Mouse (Mus musculus) neural tube, embryonic 12.5 days (tissue): ENCODE results near the gene Cenph. TPM values are rescaled to one million over a fixed set of nuclear protein-coding genes. Genes with fewer than 3 reads are reported as not detected.
A peak's percentile ranks its signal among the peaks of the same experiment; 100 is the strongest.

Experiments used
- ATAC-seq: fragments of 200-750 bp; cut with Nextera tagmentation; 2 replicates; pipeline ENCODE4 v1.8.0; 2017; ENCODE audit warnings: low read depth, mild to moderate bottlenecking, moderate TSS enrichment, moderate library complexity; ENCODE audit not compliant: low FRiP score
- H3K27ac ChIP-seq: fragments of 300-500 bp; sonication (generic); 2 replicates; pipeline ENCODE4 v1.5.1; 2016
- H3K27me3 ChIP-seq: fragments of 300-500 bp; sonication (generic); replicated peaks from 2 replicates; pipeline ENCODE4 v1.6.1; 2016; ENCODE audit warnings: mild to moderate bottlenecking
- H3K36me3 ChIP-seq: fragments of 300-500 bp; sonication (generic); 2 replicates; pipeline ENCODE4 v1.6.1; 2016; ENCODE audit warnings: mild to moderate bottlenecking
- H3K4me1 ChIP-seq: fragments of 300-500 bp; sonication (generic); 2 replicates; pipeline ENCODE4 v1.6.1; 2016
- H3K4me2 ChIP-seq: fragments of 300-500 bp; sonication (generic); replicated peaks from 2 replicates; pipeline ENCODE4 v1.6.1; 2016; ENCODE audit warnings: mild to moderate bottlenecking
- H3K4me3 ChIP-seq: fragments of 300-500 bp; sonication (generic); 2 replicates; pipeline ENCODE4 v1.5.1; 2016
- H3K9ac ChIP-seq: fragments of 300-500 bp; sonication (generic); 2 replicates; pipeline ENCODE4 v1.6.1; 2016; ENCODE audit warnings: mild to moderate bottlenecking
- H3K9me3 ChIP-seq: fragments of 300-500 bp; sonication (generic); 2 replicates; pipeline ENCODE4 v1.6.1; 2016; ENCODE audit warnings: mild to moderate bottlenecking
- WGBS: fragments of 180-500 bp; shearing (Covaris S2); methylation state at CpG from one replicate; pipeline ENCODE4 v1.1.7; 2016; 5-methylcytosine and 5-hydroxymethylcytosine counted together
- polyA plus RNA-seq: library from polyadenylated mRNA; unstranded; fragments of >200 nt; fragmentation: Nextera tagmentation; extraction: Ambion mirVana; gene quantifications from 2 replicates; pipeline ENCODE4 v1.2.1, GENCODE M21; 2016

The Cenph gene
- polyA plus RNA-seq, 1 experiment from 2014 or later: 27.9 TPM

DNA sequence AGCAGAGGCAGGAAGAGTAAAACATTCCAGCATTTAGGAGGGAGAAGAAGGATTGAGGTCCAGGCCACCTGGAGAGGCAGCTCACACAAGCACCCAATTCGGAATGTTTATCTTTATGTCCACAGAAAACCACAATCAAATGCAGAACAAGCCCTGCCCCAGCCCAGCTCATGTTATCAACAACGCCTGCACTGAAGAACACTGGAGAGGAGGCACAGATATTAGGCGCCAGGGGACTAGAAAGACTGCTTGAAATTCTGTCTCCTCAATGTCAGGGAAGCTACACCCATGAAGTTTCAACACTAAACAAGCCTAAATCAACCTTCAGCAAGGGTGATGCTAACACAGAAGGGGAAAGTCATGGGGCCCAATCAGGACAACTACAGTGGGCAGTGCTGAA, 1.8 kb upstream of the Cenph start:
- no peak for ATAC-seq
- H3K4me2 ChIP-seq: no peak overlapping the region
- H3K27me3 ChIP-seq: no peaks in the 10 kb centered on the region
- H3K36me3 ChIP-seq: peaks cover 14% of the 10 kb centered on the region
- H3K9ac ChIP-seq: no peak overlapping the region
- whole genome bisulfite sequencing: 89% methylated on average over 3 of the region's 3 CpGs
- no peak overlapping the region for H3K4me3 ChIP-seq
- peaks cover 14% of the 10 kb centered on the region for H3K4me1 ChIP-seq
- no peaks in the 10 kb centered on the region for H3K9me3 ChIP-seq
- H3K27ac ChIP-seq: no peak overlapping the region

DNA sequence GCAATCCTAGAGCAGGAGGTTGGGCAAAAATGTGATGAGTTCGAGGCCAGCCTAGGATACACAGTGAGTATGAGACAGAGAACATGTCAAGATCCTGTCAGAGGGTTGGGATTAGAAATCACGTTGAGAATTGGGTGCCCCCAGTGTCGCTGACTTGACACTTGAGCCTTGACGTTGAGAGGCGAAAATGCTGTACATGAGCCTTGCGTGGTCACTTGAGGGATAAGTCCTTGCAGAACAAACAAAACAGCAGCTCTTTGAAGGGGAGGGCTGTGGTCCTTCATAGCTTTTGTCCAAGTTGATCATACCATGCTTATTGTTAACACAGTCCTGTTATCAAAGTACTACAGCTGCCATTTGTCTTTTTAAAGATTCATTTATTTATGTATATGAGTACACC, 1.0 kb upstream of the Cenph start:
- H3K9me3 ChIP-seq: no peaks in the 10 kb centered on the region
- H3K4me1 ChIP-seq: peaks cover 14% of the 10 kb centered on the region
- H3K9ac ChIP-seq: no peak overlapping the region
- no peak overlapping the region for H3K27ac ChIP-seq
- ATAC-seq: no peak
- peaks cover 12% of the 10 kb centered on the region for H3K36me3 ChIP-seq
- H3K4me3 ChIP-seq: no peak overlapping the region
- peak overlapping the region; percentile 95; the same call in 1 of the 2 replicates for H3K4me2 ChIP-seq
- no peaks in the 10 kb centered on the region for H3K27me3 ChIP-seq
- WGBS: 67% methylated on average over 6 of the region's 6 CpGs

DNA sequence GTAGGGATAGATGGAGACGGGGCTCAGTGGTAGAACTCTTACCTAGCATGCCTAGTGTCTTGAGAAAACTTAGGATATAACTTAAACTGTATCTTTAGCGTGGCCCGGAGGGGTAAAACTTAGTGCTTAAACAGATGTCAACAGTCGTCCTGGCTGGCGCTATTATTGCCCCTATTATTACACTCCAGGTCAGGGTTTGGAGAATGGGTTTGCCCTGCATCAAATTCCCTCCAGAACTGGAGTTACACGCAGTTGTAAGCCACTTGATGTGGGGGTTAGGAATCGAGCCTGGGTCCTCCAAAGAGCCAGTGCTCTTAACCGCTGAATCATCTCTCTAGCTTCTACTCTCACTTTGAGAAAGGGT, 339 bp upstream of the Cenph start:
- Histone ChIP-seq H3K9ac (peak overlapping the region; percentile 76), H3K4me2 (peak overlapping the region; percentile 95), H3K9me3 (no peaks in the 10 kb centered on the region), H3K4me1 (peaks cover 14% of the 10 kb centered on the region), H3K27me3 (no peaks in the 10 kb centered on the region), H3K36me3 (peaks cover 14% of the 10 kb centered on the region), H3K4me3 (peak overlapping the region; percentile 79), H3K27ac (no peak overlapping the region)
- ATAC-seq: no peak; the same call in 1 of the 2 replicates
- 12% methylated on average over 8 of the region's 8 CpGs for WGBS

DNA sequence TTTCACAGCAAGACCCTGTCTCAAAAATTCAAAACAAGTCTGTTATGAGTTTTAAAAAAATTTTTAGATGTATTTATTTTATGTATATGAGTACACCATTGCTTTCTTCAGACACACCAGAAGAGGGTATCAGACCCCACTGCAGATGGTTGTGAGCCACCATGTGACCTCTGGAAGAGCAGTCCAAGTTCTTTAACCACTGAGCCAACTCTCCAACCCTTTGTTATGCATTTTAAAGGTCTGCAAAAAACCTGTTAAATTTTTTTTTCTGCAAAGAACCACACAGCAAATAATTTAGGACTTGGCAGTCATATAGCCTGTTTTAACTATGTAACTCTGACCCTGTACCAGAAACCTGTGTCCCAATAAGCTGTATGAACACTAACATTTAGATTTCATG, 995 bp downstream of the Cenph start:
- Histone ChIP-seq H3K4me3 (peak overlapping the region; percentile 79), H3K36me3 (peaks cover 13% of the 10 kb centered on the region), H3K9me3 (no peaks in the 10 kb centered on the region), H3K27ac (no peak overlapping the region), H3K27me3 (no peaks in the 10 kb centered on the region), H3K9ac (peak overlapping the region; percentile 76; the same call in 1 of the 2 replicates), H3K4me2 (peak overlapping the region; percentile 95), H3K4me1 (peaks cover 14% of the 10 kb centered on the region)
- no peak for ATAC-seq

- H3K9ac ChIP-seq: no peak overlapping the region
- H3K27me3 ChIP-seq: no peaks in the 10 kb centered on the region
- no peaks in the 10 kb centered on the region for H3K4me1 ChIP-seq
- no peaks in the 10 kb centered on the region for H3K9me3 ChIP-seq
- WGBS: 93% methylated on average over 2 of the region's 2 CpGs
- H3K4me3 ChIP-seq: no peak overlapping the region
- ATAC-seq: no peak
- no peak overlapping the region for H3K4me2 ChIP-seq
- H3K36me3 ChIP-seq: peaks cover 10% of the 10 kb centered on the region; the same call in 1 of the 2 replicates
- no peak overlapping the region for H3K27ac ChIP-seq
These were observed 20.4 kb downstream of the Cenph start for GRCm38 (mm10) chr13:100755329-100755728.

DNA sequence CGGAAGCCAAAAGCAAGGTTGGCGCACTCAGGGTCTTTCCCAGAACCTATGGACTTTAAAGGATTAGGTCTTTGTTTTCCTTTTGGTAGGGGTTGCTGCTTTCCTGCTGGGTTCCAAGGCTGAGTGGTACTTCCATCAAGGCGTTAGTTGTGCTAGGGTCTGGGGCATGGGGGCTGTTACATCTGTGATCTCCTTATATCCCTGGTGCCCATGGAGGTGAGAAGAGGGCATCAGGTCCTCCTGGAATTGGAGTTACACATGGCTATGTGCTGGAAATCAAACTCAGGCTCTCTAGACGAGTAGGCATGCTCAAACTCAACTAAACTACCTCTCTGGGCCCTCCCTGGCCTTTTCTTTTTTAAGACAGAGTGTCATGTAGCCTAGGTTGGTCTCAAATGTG, 21.5 kb downstream of the Cenph start:
- Histone ChIP-seq H3K27me3 (no peaks in the 10 kb centered on the region), H3K27ac (no peak overlapping the region), H3K36me3 (no peaks in the 10 kb centered on the region), H3K9me3 (no peaks in the 10 kb centered on the region), H3K4me3 (no peak overlapping the region), H3K4me2 (no peak overlapping the region), H3K4me1 (no peaks in the 10 kb centered on the region), H3K9ac (no peak overlapping the region)
- 66% methylated on average over 4 of the region's 4 CpGs for WGBS
- ATAC-seq: no peak

GRCm38 (mm10) chr13:100753011-100753410, 22.7 kb downstream of the Cenph start:
- Histone ChIP-seq H3K9me3 (no peaks in the 10 kb centered on the region), H3K27me3 (no peaks in the 10 kb centered on the region), H3K36me3 (no peaks in the 10 kb centered on the region), H3K4me3 (no peak overlapping the region), H3K4me1 (no peaks in the 10 kb centered on the region), H3K4me2 (no peak overlapping the region), H3K27ac (no peak overlapping the region), H3K9ac (no peak overlapping the region)
- ATAC-seq: no peak
- 84% methylated on average over 6 of the region's 6 CpGs for WGBS

- Histone ChIP-seq H3K4me1 (no peaks in the 10 kb centered on the region), H3K9me3 (no peaks in the 10 kb centered on the region), H3K36me3 (no peaks in the 10 kb centered on the region), H3K27me3 (no peaks in the 10 kb centered on the region), H3K9ac (no peak overlapping the region), H3K4me3 (no peak overlapping the region), H3K27ac (no peak overlapping the region), H3K4me2 (no peak overlapping the region)
- ATAC-seq: no peak
- 93% methylated on average over 8 of the region's 8 CpGs for WGBS
These were observed 23.2 kb downstream of the Cenph start for GRCm38 (mm10) chr13:100752529-100752928.

DNA sequence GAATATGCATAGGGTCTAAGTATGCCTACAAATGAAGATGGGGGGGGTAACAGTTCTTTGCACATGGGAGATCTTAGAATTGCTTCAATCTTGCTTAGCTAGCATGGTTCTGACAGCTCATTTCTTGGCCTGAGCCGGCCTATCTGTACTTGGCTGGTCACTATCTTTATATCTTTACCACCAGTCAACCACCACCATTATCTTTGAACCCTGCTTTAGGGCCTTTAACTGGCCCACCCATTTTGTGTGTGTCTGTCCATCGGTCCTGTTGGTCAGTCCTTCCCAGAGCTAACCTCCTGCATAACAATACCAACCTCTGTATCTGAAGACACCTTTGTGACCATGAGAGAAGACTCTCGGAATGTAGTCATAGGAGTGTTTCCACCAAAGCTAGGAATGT, 24.3 kb downstream of the Cenph start:
- Histone ChIP-seq H3K9ac (no peak overlapping the region), H3K27me3 (no peaks in the 10 kb centered on the region), H3K4me1 (no peaks in the 10 kb centered on the region), H3K27ac (no peak overlapping the region), H3K4me2 (no peak overlapping the region), H3K36me3 (no peaks in the 10 kb centered on the region), H3K4me3 (no peak overlapping the region), H3K9me3 (no peaks in the 10 kb centered on the region)
- 89% methylated on average over 3 of the region's 3 CpGs for WGBS
- ATAC-seq: no peak

DNA sequence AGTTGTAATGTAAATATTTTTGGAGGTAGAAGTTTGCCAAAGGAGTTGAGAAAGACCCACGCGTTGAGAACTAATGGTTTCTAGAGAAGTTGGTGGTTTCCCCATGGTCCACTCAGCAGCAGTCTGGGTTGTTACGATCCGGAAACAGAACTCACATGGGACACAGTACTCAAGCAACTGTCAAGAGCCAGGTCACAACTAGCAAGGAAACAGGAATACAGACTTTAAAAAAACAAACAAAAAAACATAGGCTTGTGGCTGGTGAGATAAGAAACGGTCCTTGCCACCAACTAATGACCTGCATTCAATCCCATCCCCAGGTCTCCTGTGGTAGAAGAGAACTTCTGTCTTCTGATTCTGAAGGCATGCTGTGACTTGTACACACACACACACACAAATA, 24.9 kb downstream of the Cenph start:
- H3K27me3 ChIP-seq: no peaks in the 10 kb centered on the region
- H3K9me3 ChIP-seq: no peaks in the 10 kb centered on the region
- no peak for ATAC-seq
- no peak overlapping the region for H3K27ac ChIP-seq
- no peaks in the 10 kb centered on the region for H3K4me1 ChIP-seq
- no peaks in the 10 kb centered on the region for H3K36me3 ChIP-seq
- WGBS: 75% methylated on average over 5 of the region's 5 CpGs
- no peak overlapping the region for H3K4me2 ChIP-seq
- H3K9ac ChIP-seq: no peak overlapping the region
- H3K4me3 ChIP-seq: no peak overlapping the region

- Histone ChIP-seq H3K27ac (no peak overlapping the region), H3K9ac (no peak overlapping the region), H3K4me2 (no peak overlapping the region), H3K4me1 (no peaks in the 10 kb centered on the region), H3K9me3 (no peaks in the 10 kb centered on the region), H3K36me3 (no peaks in the 10 kb centered on the region), H3K27me3 (no peaks in the 10 kb centered on the region), H3K4me3 (no peak overlapping the region)
- no peak for ATAC-seq
- WGBS: 53% methylated on average over 7 of the region's 8 CpGs
These were observed 27.1 kb downstream of the Cenph start for GRCm38 (mm10) chr13:100748638-100749037.

- Histone ChIP-seq H3K9ac (no peak overlapping the region), H3K9me3 (no peaks in the 10 kb centered on the region), H3K27me3 (no peaks in the 10 kb centered on the region), H3K36me3 (no peaks in the 10 kb centered on the region), H3K4me3 (no peak overlapping the region), H3K4me2 (no peak overlapping the region), H3K4me1 (peaks cover 5% of the 10 kb centered on the region; the same call in 1 of the 2 replicates), H3K27ac (no peak overlapping the region)
- 89% methylated on average over 3 of the region's 3 CpGs for WGBS
- ATAC-seq: no peak
These were observed 29.6 kb downstream of the Cenph start for GRCm38 (mm10) chr13:100746090-100746489.

DNA sequence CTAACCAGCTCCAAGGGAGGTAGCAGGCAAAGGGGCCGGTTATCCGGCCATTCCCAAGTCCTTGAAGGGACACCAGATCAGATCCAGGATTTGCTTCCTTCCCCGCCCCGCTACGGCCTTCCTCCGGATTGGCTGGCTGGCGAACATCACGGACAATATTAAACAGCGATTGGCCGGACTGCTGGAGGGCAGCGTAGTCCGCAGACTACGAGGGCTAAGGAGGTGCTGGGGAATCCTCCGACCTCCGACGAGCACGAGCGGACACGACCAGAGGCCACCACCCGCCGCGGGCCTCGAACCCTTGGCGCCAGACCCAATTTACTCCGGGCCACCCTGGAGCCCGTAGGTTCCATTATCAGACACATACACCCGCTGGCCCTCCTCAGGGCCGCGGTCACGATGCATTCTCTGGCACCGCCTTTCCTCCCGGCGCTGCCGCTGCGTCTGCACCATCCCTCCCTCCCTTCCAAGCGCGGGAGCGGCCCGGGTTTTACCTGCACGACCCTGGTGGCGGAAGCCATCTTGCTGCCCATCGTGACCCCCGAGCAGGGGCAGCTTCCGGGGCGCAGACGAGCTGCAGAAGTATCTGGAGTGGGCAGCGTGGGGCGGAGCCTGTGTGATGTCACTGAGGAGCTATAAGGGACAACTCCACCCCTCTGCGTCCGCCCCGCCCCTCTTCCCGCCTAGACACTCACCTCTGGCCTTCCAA, 31.5 kb downstream of the Cenph start, which contains the start of gene Mrps36:
Gene Mrps36, minus strand, starts transcription at position 624 of the 709 bp plus-strand sequence.
- Histone ChIP-seq H3K36me3 (0 out of 2 replicates have a peak, but pooled peaks cover 5% of the 10 kb centered on the region), H3K4me1 (peaks cover 5% of the 10 kb centered on the region; the same call in 1 of the 2 replicates), H3K27ac (peak within 1 kb of the TSS; percentile 94), H3K9me3 (no peaks in the 10 kb centered on the region), H3K4me2 (peak within 1 kb of the TSS; percentile 60), H3K9ac (peak within 1 kb of the TSS; percentile 82), H3K4me3 (peak within 1 kb of the TSS; percentile 85), H3K27me3 (no peaks in the 10 kb centered on the region)
- under 1% methylated on average over 52 of the region's 52 CpGs for WGBS
- peak; percentile 97 for ATAC-seq
